Mouse (Mus musculus) thymus, postnatal 0 days (tissue): ENCODE results near the gene Apof. TPM values are rescaled to one million over a fixed set of nuclear protein-coding genes. Genes with fewer than 3 reads are reported as not detected.
A peak's percentile ranks its signal among the peaks of the same experiment; 100 is the strongest.

ENCODE experiments used
- DNase-seq: peaks from one replicate; pipeline ENCODE4 v3.0.0-alpha.2; 2015; ENCODE audit warnings: low spot score
- polyA plus RNA-seq: library from polyadenylated mRNA; unstranded; fragments of >200 nt; fragmentation: Nextera tagmentation; extraction: Ambion mirVana; gene quantifications from 2 replicates; pipeline ENCODE4 v1.2.1, GENCODE M21; 2015

Apof gene
- polyA plus RNA-seq, 1 experiment from 2014 or later, result not detected

DNA sequence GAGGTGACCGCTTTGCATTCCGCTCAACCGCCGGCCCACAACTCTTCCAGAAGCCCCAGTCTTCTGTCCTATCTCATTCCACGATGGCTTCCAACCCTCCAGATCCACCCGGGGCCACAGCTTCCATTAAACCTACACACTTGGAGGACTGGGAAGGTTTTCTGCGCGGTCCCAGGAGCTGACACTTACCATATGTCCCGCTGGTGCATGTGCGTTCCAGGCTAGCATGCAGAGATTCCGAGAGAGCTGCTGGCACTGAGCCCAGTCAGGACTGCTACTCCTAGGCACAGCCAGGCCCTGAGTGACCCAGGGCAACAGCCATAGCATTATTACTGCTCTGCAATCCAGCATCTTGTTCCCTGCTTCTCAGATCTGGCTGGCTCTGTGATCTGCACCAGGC is 29.2 kb downstream of the Apof start:
- no peak for DNase-seq

DNA sequence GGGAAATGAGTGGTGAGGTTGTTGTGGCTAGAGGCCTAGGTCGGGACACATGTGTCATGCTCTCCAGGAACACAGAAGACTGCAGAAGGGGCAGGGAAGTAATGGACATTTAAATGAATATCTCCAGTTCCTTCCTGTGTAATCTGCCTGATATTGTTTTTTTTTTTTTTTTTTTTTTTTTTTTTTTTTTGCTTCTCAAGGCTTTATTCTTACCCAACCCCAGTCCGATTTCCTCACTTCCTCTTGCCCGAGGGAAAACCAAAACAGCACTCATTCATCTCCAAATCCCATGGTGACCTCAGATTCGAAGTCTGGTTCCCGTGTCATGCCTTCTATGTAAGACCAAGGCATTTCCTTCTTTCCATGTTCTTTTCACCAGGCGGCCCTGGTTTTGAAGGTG is 29.8 kb downstream of the Apof start:
- no peak for DNase-seq

DNA sequence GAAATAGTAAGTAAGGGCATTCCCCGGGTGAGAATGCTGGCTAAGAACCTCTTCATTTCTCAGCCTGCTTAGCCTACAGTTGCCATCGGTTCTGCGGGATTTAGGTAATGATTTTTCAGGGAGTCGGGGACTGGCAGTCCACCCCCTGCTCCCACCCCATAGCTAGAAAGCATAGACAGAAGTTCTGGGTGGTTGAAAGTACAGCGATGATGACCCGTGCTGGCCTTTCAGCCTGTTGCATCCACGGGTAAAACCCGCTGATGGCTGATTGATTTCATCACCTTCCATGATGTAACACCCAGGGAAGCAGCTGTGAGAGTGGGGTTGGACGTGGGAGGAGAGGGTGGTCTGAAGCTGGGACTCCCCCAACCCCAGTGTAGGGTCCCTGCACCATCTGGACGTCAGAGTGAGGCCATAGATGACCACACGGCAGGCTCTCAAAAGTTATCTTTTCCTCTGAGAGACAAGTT is 30.3 kb downstream of the Apof start, which contains the start of gene Il23a:
TSS of gene Il23a (minus strand) at position 51 of the 470 bp plus-strand sequence.
- DNase-seq, result no peak

DNA sequence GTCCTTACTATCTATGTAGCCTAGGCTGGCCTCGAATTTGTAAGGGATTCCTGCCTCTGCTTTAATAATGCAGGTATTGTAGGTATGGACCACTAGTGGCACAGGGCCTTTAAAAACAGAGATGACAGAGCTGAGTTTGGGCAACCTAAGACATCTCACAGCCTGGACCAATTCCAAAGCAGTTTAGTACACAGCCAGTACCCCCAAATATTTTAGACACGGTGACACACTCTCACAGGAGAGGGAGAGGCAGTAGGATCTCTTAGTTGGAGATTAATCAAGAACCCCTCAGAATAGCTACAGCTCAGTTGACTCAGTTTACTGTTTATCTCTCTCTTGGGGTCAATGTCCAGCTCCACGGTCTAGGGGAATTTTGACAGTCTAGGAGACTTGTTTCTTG is 33.9 kb downstream of the Apof start:
- DNase-seq, result no peak

DNA sequence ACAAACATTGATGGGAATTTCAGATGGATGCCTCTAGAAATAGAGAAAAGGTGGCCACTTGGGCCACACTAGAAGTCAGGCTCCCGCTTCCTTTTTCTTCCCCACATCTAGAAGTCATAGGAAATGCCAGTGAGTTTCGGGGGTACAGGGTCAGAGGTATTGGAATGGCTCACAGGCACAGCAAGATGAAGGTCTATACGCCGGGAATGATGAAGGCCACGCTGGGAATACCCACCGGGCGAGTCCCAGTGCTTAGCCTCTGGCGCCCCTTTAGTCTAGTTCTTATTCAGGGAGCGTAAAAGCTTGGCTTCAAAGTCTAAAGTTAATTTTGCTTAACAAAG is 34.3 kb downstream of the Apof start:
- no peak for DNase-seq

DNA sequence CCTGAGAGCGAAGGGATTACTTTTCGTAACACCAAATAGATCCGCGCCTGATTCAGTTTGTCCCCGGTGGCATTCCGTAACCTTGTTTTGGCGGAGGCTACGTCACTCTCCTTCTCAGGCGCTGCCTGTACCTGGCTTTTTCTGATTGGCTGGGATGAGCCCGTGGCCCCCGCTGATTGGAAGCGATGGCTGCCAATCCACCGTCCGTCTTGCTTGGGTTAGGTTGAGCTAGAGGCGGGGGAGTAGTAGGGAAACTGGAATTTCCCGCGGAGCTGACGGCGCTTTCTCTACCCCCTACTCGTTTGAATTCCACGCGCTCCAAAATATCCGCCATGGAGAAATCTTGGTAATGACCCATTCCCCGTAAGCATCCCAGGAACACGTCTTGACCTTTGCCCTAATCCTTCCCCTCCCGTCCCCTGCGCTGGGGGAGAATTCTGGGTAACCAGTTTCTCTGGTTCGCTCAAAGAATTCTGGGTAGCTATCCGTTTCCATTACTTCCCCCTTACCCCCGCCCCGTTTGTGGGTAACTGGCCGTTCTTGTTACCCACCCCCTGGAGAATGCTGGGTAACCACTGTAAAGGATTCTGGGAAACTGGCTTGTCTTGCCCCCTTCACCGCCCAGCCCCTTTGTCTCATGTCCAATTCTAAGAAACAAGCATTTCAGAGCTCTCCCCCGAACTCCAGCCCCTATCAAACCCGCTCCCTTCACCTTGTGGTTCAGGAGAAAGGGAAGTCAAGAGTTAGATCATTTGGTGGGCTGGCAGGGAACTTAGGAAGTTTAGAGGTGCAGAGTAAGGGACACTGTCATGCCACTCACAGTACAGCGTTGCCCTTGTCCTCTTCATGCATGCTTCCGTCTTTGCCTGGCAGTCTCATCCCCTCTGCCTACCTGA is 34.9 kb downstream of the Apof start, which contains the start of gene Pan2:
TSS of gene Pan2 (plus strand) at position 210 of the 896 bp plus-strand sequence.
- peak; percentile 100 for DNase-seq

DNA sequence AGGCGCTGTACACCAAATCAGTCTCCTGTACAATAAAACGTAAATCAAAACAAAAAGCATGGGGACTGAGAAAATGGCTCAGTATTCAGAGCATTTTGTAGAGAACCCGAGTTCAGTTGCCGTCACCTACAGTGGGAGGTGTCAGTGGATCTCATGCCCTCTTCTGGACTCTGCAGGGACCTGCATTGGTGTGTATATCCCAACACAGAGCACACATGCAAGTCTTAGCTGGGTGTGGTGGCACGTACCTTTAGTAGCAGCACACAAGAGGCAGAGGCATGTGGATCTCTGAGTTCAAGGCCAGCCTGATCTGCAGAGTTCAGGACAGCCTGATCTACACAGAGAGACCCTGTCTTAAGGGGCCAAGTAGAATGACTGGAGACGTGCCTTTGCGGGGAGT is 41.2 kb downstream of the Apof start:
- no peak for DNase-seq

DNA sequence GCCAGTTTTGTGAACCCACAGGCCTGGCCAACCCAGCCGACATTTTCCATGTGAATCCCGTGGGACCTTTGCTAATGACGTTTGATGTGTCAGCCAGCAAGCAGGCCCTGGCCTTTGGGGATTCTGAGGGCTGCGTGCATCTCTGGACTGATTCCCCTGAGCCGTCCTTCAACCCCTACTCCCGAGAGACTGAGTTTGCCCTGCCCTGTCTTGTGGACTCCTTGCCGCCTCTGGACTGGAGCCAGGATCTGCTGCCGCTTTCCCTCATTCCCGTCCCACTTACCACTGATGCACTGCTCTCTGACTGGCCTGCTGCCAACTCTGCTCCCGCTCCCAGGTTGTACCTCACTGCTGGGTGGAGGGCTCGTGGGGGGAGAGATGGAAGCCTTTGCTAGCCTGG is 41.7 kb downstream of the Apof start:
- no peak for DNase-seq

DNA sequence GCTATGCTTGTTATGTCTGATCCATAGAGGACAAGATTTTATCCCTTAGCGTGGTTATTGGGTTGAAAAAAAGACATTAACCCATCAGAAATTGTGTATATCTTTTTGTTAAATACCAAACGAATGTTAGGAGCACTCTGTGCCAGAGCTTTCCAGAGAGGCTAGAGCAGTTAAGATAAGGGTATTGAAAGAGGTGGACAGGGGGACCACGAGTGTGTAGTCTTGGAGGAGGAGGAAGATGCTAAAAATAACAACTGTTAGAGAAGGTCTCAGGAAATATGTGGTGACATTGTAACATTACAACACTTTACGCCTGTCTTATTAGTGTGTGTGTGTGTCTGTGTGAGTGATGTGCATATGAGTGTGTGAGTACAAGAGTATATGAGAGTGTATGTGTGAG is 42.4 kb downstream of the Apof start:
- no peak for DNase-seq

DNA sequence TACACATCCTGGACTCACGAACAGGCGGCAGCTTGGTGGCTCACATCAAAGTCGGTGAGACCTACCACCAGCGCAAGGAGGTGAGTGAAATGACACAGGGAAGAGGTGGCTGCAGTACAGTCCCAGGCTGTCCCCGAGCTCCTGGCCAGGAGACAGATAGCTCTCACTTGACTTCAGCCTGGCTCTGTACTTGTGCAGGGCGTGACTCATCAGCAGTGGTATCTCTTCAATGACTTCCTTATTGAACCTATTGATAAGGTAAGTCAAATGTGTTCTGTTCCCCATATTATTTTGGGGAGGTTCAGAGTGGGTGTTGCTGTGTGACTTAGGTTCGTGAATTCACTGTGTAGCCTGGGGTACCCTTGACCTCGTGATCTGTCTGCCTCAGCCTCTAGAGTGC is 47.1 kb downstream of the Apof start:
- no peak for DNase-seq

Other genes with a start within 250 kb of the Apof start
- gene Naca, start 233.1 kb upstream of the Apof start, polyA plus RNA-seq, result 829 and 868 TPM in 2 replicates
- gene Ptges3, start 209.7 kb upstream of the Apof start, polyA plus RNA-seq, result 401 and 422 TPM in 2 replicates
- 2,017 and 2,181 TPM in 2 replicates for gene Atp5b, start 185.4 kb upstream of the Apof start, polyA plus RNA-seq
- gene Baz2a, start 177.1 kb upstream of the Apof start, polyA plus RNA-seq, result 21.5 and 27.5 TPM in 2 replicates
- gene Rbms2, start 88.4 kb upstream of the Apof start, polyA plus RNA-seq, result 14.1 and 17.3 TPM in 2 replicates
- gene Gls2, start 74.2 kb upstream of the Apof start, polyA plus RNA-seq, result 0.78 and 1.5 TPM in 2 replicates
- gene Spryd4, start 56.9 kb upstream of the Apof start, polyA plus RNA-seq, result 15.4 and 17.1 TPM in 2 replicates
- 0.06 TPM in 1 of 2 replicates, not detected in the other for gene Mip, start 42.8 kb upstream of the Apof start, polyA plus RNA-seq
- gene Timeless, start 36.6 kb upstream of the Apof start, polyA plus RNA-seq, result 51.7 and 59.7 TPM in 2 replicates
- 0.28 and 0.40 TPM in 2 replicates for gene Apon, start 14.6 kb upstream of the Apof start, polyA plus RNA-seq
- 22.6 and 25.1 TPM in 2 replicates for gene Stat2, start 1.9 kb downstream of the Apof start, polyA plus RNA-seq
- 2.5 and 3.1 TPM in 2 replicates for gene Il23a, start 30.1 kb downstream of the Apof start, polyA plus RNA-seq
- gene Pan2, start 34.7 kb downstream of the Apof start, polyA plus RNA-seq, result 26.2 and 31.8 TPM in 2 replicates
- 223 and 247 TPM in 2 replicates for gene Cnpy2, start 53.8 kb downstream of the Apof start, polyA plus RNA-seq
- gene Cs, start 69.1 kb downstream of the Apof start, polyA plus RNA-seq, result 154 and 157 TPM in 2 replicates
- 17.1 and 21.8 TPM in 2 replicates for gene Coq10a, start 100.3 kb downstream of the Apof start, polyA plus RNA-seq
- gene Ankrd52, start 108.4 kb downstream of the Apof start, polyA plus RNA-seq, result 7.4 and 9.9 TPM in 2 replicates
- gene Slc39a5, start 132.6 kb downstream of the Apof start, polyA plus RNA-seq, result 0.38 and 0.44 TPM in 2 replicates
- gene Nabp2, start 142.8 kb downstream of the Apof start, polyA plus RNA-seq, result 59.0 and 68.0 TPM in 2 replicates
- 30.0 and 31.7 TPM in 2 replicates for gene Rnf41, start 143.0 kb downstream of the Apof start, polyA plus RNA-seq
- 37.2 and 41.7 TPM in 2 replicates for gene Smarcc2, start 190.6 kb downstream of the Apof start, polyA plus RNA-seq
- 963 and 1,020 TPM in 2 replicates for gene Myl6, start 225.5 kb downstream of the Apof start, polyA plus RNA-seq
- gene Myl6b, start 230.0 kb downstream of the Apof start, polyA plus RNA-seq, result 3.8 and 5.2 TPM in 2 replicates